Mouse (Mus musculus): ENCODE measurements at regions not wholly inside any gene's neighbourhood (a gene's known extent, or its start where the extent isn't known, plus 50 kb on each side); places are given as distances from the start of the nearest gene placed in this dataset.

GRCm38 (mm10) chr15:62752686-62753085 is 1092.3 kb downstream of the Gsdmc2 start:
- no peak overlapping the region for H3K9ac ChIP-seq (ENCODE audit: low read depth, low read length)
- H3K4me3 ChIP-seq (ENCODE audit: insufficient read depth, low read depth, low read length) = no peak overlapping the region
- TF ChIP-seq POLR2A (IDR thresholded peaks at IDR 0.05; ENCODE audit: extremely low read depth, insufficient read depth, low read length) = no peak
- no peak for TF ChIP-seq CTCF (IDR thresholded peaks at IDR 0.05; ENCODE audit: low read depth, low read length)
- H3K4me1 ChIP-seq (ENCODE audit: control insufficient read depth, insufficient read depth, low read length) = no peaks in the 10 kb centered on the region; the same call in 1 of the 2 replicates
- no peaks in the 10 kb centered on the region for H3K79me2 ChIP-seq (ENCODE audit: control insufficient read depth, insufficient read depth, low read length)
- WGBS = 95% methylated on average over 2 of the region's 2 CpGs
- H3K36me3 ChIP-seq (ENCODE audit: control insufficient read depth, insufficient read depth, low read length) = no peaks in the 10 kb centered on the region
- no peak for DNase-seq (ENCODE audit: extremely low read depth, low read depth, low spot score)
- no peaks in the 10 kb centered on the region for H3K27me3 ChIP-seq (ENCODE audit: control insufficient read depth, insufficient read depth, low read length)
- no peak overlapping the region for H3K27ac ChIP-seq (replicated peaks; ENCODE audit: insufficient read depth, low read depth, low read length)

- DNase-seq (ENCODE audit: extremely low read depth, low read depth, low spot score) = peak; percentile 95
- Histone ChIP-seq H3K4me1 (ENCODE audit: control insufficient read depth, insufficient read depth, low read length) (peaks cover 9% of the 10 kb centered on the region; the same call in 1 of the 2 replicates), H3K79me2 (ENCODE audit: control insufficient read depth, insufficient read depth, low read length) (no peaks in the 10 kb centered on the region; the same call in 1 of the 2 replicates), H3K27me3 (ENCODE audit: control insufficient read depth, insufficient read depth, low read length) (no peaks in the 10 kb centered on the region), H3K27ac (replicated peaks; ENCODE audit: insufficient read depth, low read depth, low read length) (no peak overlapping the region; the same call in 1 of the 2 replicates), H3K36me3 (ENCODE audit: control insufficient read depth, insufficient read depth, low read length) (no peaks in the 10 kb centered on the region), H3K9ac (ENCODE audit: low read depth, low read length) (no peak overlapping the region), H3K4me3 (ENCODE audit: insufficient read depth, low read depth, low read length) (peak overlapping the region; percentile 53; the same call in 1 of the 2 replicates)
- TF ChIP-seq POLR2A (IDR thresholded peaks at IDR 0.05; ENCODE audit: extremely low read depth, insufficient read depth, low read length) (no peak), CTCF (IDR thresholded peaks at IDR 0.05; ENCODE audit: low read depth, low read length) (no peak)
- WGBS = 15% methylated on average over 3 of the region's 3 CpGs
Measured at GRCm38 (mm10) chr15:62743879-62744278, 1101.1 kb downstream of the Gsdmc2 start.

DNA sequence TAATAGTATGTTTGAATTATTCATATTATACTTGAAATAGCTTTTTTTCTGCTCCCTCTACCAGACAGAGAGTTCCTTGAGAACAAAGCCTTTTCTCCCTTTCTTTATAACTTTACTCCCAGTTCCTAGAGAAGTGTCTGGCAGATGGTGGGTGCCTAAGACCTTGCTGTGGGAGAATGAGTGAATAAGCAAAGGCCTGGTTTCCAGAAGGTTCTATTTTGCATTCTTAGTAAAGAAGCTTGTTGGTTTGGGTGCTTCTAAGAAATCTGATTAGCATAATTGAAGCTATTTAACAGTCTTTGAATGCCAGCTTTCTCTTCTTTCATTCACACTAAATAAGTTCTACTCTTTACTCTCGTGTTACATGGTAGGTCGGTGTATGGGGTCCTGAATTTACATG is 1104.2 kb downstream of the Gsdmc2 start:
- no peak for DNase-seq (ENCODE audit: extremely low read depth, low read depth, low spot score)
- Histone ChIP-seq H3K36me3 (ENCODE audit: control insufficient read depth, insufficient read depth, low read length) (no peaks in the 10 kb centered on the region), H3K27me3 (ENCODE audit: control insufficient read depth, insufficient read depth, low read length) (no peaks in the 10 kb centered on the region), H3K4me3 (ENCODE audit: insufficient read depth, low read depth, low read length) (no peak overlapping the region), H3K27ac (replicated peaks; ENCODE audit: insufficient read depth, low read depth, low read length) (no peak overlapping the region), H3K9ac (ENCODE audit: low read depth, low read length) (no peak overlapping the region), H3K79me2 (ENCODE audit: control insufficient read depth, insufficient read depth, low read length) (no peaks in the 10 kb centered on the region; the same call in 1 of the 2 replicates), H3K4me1 (ENCODE audit: control insufficient read depth, insufficient read depth, low read length) (peaks cover 4% of the 10 kb centered on the region; the same call in 1 of the 2 replicates)
- TF ChIP-seq POLR2A (IDR thresholded peaks at IDR 0.05; ENCODE audit: extremely low read depth, insufficient read depth, low read length) = no peak
- TF ChIP-seq CTCF (IDR thresholded peaks at IDR 0.05; ENCODE audit: low read depth, low read length) = no peak
- WGBS = 94% methylated on average over 2 of the region's 2 CpGs

- Histone ChIP-seq H3K27ac (replicated peaks; ENCODE audit: insufficient read depth, low read depth, low read length) (no peak overlapping the region), H3K9ac (ENCODE audit: low read depth, low read length) (no peak overlapping the region), H3K4me3 (ENCODE audit: insufficient read depth, low read depth, low read length) (no peak overlapping the region), H3K27me3 (ENCODE audit: control insufficient read depth, insufficient read depth, low read length) (no peaks in the 10 kb centered on the region), H3K36me3 (ENCODE audit: control insufficient read depth, insufficient read depth, low read length) (no peaks in the 10 kb centered on the region), H3K4me1 (ENCODE audit: control insufficient read depth, insufficient read depth, low read length) (no peaks in the 10 kb centered on the region), H3K79me2 (ENCODE audit: control insufficient read depth, insufficient read depth, low read length) (no peaks in the 10 kb centered on the region; the same call in 1 of the 2 replicates)
- DNase-seq (ENCODE audit: extremely low read depth, low read depth, low spot score) = no peak
- TF ChIP-seq POLR2A (IDR thresholded peaks at IDR 0.05; ENCODE audit: extremely low read depth, insufficient read depth, low read length) = no peak
- no peak for TF ChIP-seq CTCF (IDR thresholded peaks at IDR 0.05; ENCODE audit: low read depth, low read length)
- WGBS = 82% methylated on average over 1 of the region's 1 CpGs
Measured at GRCm38 (mm10) chr15:62735334-62735733, 1109.6 kb downstream of the Gsdmc2 start.

- no peak for DNase-seq (ENCODE audit: extremely low read depth, low read depth, low spot score)
- Histone ChIP-seq H3K79me2 (ENCODE audit: control insufficient read depth, insufficient read depth, low read length) (no peaks in the 10 kb centered on the region), H3K4me1 (ENCODE audit: control insufficient read depth, insufficient read depth, low read length) (no peaks in the 10 kb centered on the region), H3K27ac (replicated peaks; ENCODE audit: insufficient read depth, low read depth, low read length) (no peak overlapping the region), H3K27me3 (ENCODE audit: control insufficient read depth, insufficient read depth, low read length) (no peaks in the 10 kb centered on the region), H3K4me3 (ENCODE audit: insufficient read depth, low read depth, low read length) (no peak overlapping the region), H3K36me3 (ENCODE audit: control insufficient read depth, insufficient read depth, low read length) (no peaks in the 10 kb centered on the region), H3K9ac (ENCODE audit: low read depth, low read length) (no peak overlapping the region)
- TF ChIP-seq POLR2A (IDR thresholded peaks at IDR 0.05; ENCODE audit: extremely low read depth, insufficient read depth, low read length) (no peak), CTCF (IDR thresholded peaks at IDR 0.05; ENCODE audit: low read depth, low read length) (no peak)
- 86% methylated on average over 3 of the region's 3 CpGs for WGBS
Measured at GRCm38 (mm10) chr15:62734900-62735299, 1110.1 kb downstream of the Gsdmc2 start.

DNA sequence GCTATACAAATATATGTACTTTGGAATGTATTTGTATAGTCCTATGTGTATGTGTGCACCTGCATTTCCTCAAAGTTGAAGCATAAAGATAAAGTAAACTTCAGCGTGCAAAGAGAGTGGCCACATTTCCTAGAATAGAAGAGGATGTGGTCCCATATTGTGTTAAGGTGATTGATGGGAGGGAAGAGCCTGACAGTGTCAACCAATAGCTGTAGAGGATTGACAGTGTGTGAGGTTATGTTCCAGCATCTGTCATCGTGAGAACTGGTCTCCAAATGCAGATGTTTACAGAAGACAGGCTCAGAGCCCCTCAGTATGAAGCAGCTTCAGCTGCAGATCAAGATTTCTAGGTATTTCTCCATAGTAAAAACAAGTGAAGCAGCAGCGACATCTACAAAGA is 1114.5 kb downstream of the Gsdmc2 start:
- Histone ChIP-seq H3K4me1 (ENCODE audit: control insufficient read depth, insufficient read depth, low read length) (no peaks in the 10 kb centered on the region), H3K27ac (replicated peaks; ENCODE audit: insufficient read depth, low read depth, low read length) (no peak overlapping the region), H3K79me2 (ENCODE audit: control insufficient read depth, insufficient read depth, low read length) (no peaks in the 10 kb centered on the region), H3K4me3 (ENCODE audit: insufficient read depth, low read depth, low read length) (no peak overlapping the region), H3K36me3 (ENCODE audit: control insufficient read depth, insufficient read depth, low read length) (no peaks in the 10 kb centered on the region), H3K9ac (ENCODE audit: low read depth, low read length) (no peak overlapping the region), H3K27me3 (ENCODE audit: control insufficient read depth, insufficient read depth, low read length) (no peaks in the 10 kb centered on the region)
- 66% methylated on average over 3 of the region's 3 CpGs for WGBS
- no peak for DNase-seq (ENCODE audit: extremely low read depth, low read depth, low spot score)
- TF ChIP-seq POLR2A (IDR thresholded peaks at IDR 0.05; ENCODE audit: extremely low read depth, insufficient read depth, low read length) = no peak
- TF ChIP-seq CTCF (IDR thresholded peaks at IDR 0.05; ENCODE audit: low read depth, low read length) = no peak
